ENCODE assay signal across 20 mouse cellular contexts in the genomic region with DNA sequence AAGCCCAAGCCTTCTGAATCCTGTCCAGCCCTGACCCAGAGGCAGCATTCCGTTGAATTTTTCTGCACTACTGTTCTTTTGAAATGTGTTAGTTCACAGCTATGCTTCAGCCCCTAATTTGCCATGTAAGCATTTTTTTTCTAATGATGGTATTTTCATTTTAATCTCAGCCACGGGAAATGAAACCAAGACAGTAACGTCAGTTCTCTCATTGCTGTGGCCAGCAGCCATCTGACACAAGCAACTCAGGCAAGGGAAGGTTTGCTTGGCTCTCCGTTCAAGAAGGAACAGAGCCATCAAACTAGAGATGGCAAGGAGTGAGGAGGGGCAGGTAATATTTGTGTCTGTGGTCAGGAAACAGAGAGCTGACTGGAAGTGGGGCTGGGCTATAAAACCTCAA. TPM values are rescaled to one million over a fixed set of nuclear protein-coding genes. Genes with fewer than 3 reads are reported as not detected.
DNase-seq lines count a peak whose midpoint lies in the region; ATAC-seq lines count a peak whose summit lies in the region.
"Had no signal": no experiment of that assay in that cellular context is flagged by ENCODE, and none has a peak within 500 bp of the region (broad histone marks: within the 10 kb centered on the region; RNA-seq: fewer than 3 reads in every experiment).

No protein-coding gene starts in this region.

- H3K27me3 ChIP-seq in heart, embryonic 10.5 days (ENCODE audit: insufficient read depth, poor library complexity, severe bottlenecking): no peaks in the 10 kb centered on the region
- no peaks in the 10 kb centered on the region for H3K27me3 ChIP-seq in splenic B cell, adult 2 months (ENCODE audit: control insufficient read depth, insufficient read depth, low read length, poor library complexity, severe bottlenecking)
- no peaks in the 10 kb centered on the region for H3K27me3 ChIP-seq in midbrain, embryonic 15.5 days (replicated peaks)
- H3K27me3 ChIP-seq: embryonic facial prominence, embryonic 12.5 days; limb, embryonic 13.5 days; midbrain, embryonic 12.5 days; stomach, embryonic 15.5 days had no signal

- no peaks in the 10 kb centered on the region for H3K36me3 ChIP-seq in heart, embryonic 10.5 days
- no peaks in the 10 kb centered on the region for H3K36me3 ChIP-seq in splenic B cell, adult 2 months (ENCODE audit: control insufficient read depth, insufficient read depth, low read length, poor library complexity, severe bottlenecking)
- H3K36me3 ChIP-seq in midbrain, embryonic 15.5 days (replicated peaks): no peaks in the 10 kb centered on the region
- H3K36me3 ChIP-seq: embryonic facial prominence, embryonic 12.5 days; limb, embryonic 13.5 days; midbrain, embryonic 12.5 days; stomach, embryonic 15.5 days had no signal

- no peaks in the 10 kb centered on the region for H3K4me1 ChIP-seq in heart, embryonic 10.5 days
- H3K4me1 ChIP-seq in midbrain, embryonic 15.5 days: no peaks in the 10 kb centered on the region
- H3K4me1 ChIP-seq: embryonic facial prominence, embryonic 12.5 days; limb, embryonic 13.5 days; midbrain, embryonic 12.5 days; stomach, embryonic 15.5 days had no signal

- peak; percentile 66 for ATAC-seq in granulocyte monocyte progenitor cell, adult 5-6 weeks (replicated peaks; ENCODE audit: poor library complexity, severe bottlenecking)
- no peak for ATAC-seq in midbrain, embryonic 15.5 days (replicated peaks)
- ATAC-seq in megakaryocyte-erythroid progenitor cell, adult 5-6 weeks (replicated peaks; ENCODE audit: low FRiP score, low TSS enrichment, poor library complexity, severe bottlenecking): no peak

- WGBS in heart, embryonic 10.5 days: 87% methylated on average over 4 of the region's 4 CpGs
- WGBS in midbrain, embryonic 15.5 days: 81% methylated on average over 4 of the region's 4 CpGs

- H3K4me3 ChIP-seq in heart, embryonic 10.5 days: no peak overlapping the region
- no peak overlapping the region for H3K4me3 ChIP-seq in midbrain, embryonic 15.5 days
- H3K4me3 ChIP-seq: embryonic facial prominence, embryonic 12.5 days; erythroblast, embryonic 14.5 days; limb, embryonic 13.5 days; midbrain, embryonic 12.5 days; myocyte; stomach, embryonic 15.5 days had no signal

- H3K4me2 ChIP-seq in midbrain, embryonic 15.5 days: no peak overlapping the region
- H3K4me2 ChIP-seq: embryonic facial prominence, embryonic 12.5 days; hindbrain, embryonic 14.5 days; limb, embryonic 13.5 days; midbrain, embryonic 12.5 days; stomach, embryonic 15.5 days had no signal

- H3K27ac ChIP-seq in heart, embryonic 10.5 days: no peak overlapping the region
- H3K27ac ChIP-seq in midbrain, embryonic 15.5 days: no peak overlapping the region
- H3K27ac ChIP-seq: embryonic facial prominence, embryonic 12.5 days; hindbrain, embryonic 14.5 days; limb, embryonic 13.5 days; midbrain, embryonic 12.5 days; stomach, embryonic 15.5 days had no signal

- no peaks in the 10 kb centered on the region for H3K9me3 ChIP-seq in heart, embryonic 10.5 days
- no peaks in the 10 kb centered on the region for H3K9me3 ChIP-seq in midbrain, embryonic 15.5 days
- H3K9me3 ChIP-seq: embryonic facial prominence, embryonic 12.5 days; limb, embryonic 13.5 days; midbrain, embryonic 12.5 days; stomach, embryonic 15.5 days had no signal

- DNase-seq in heart, adult 11 months: peak; percentile 93
- no peak for DNase-seq in heart, embryonic 10.5 days (ENCODE audit: low spot score)
- DNase-seq in lung, postnatal 10 days: peak; percentile 18
- no peak for DNase-seq in lung, postnatal 14 days
- peak; percentile 71 for DNase-seq in splenic B cell, adult 2 months (ENCODE audit: low read depth, low spot score)
- DNase-seq: cerebellum, adult 9-10 months; heart, postnatal 36 days; kidney, postnatal 36 days; thymus, adult 18-20 months; thymus, postnatal 4 days had no signal

- H3K9ac ChIP-seq in midbrain, embryonic 15.5 days: no peak overlapping the region
- H3K9ac ChIP-seq: embryonic facial prominence, embryonic 12.5 days; hindbrain, embryonic 14.5 days; limb, embryonic 13.5 days; midbrain, embryonic 12.5 days; stomach, embryonic 15.5 days had no signal

RNA-seq across cellular contexts. Expression of a gene that starts 7.7 kb away (rescaled TPM):
- polyA plus RNA-seq in heart, embryonic 10.5 days (2016; fragmentation: Nextera tagmentation; extraction: Ambion mirVana): 0.46 and 1.3 TPM in 2 replicates
- total RNA-seq in granulocyte monocyte progenitor cell, adult 5-6 weeks (2014; fragmentation: Nextera tagmentation): 195 and 204 TPM in 2 replicates
- 155 and 188 TPM in 2 replicates for total RNA-seq in granulocyte monocyte progenitor cell, adult 5-6 weeks (2017)
- 6.8 TPM in 2 replicates for polyA plus RNA-seq in midbrain, embryonic 15.5 days (2015; fragmentation: Nextera tagmentation; extraction: Ambion mirVana)
- 0.67 and 0.81 TPM in 2 replicates for total RNA-seq in megakaryocyte-erythroid progenitor cell, adult 5-6 weeks (2014; fragmentation: Nextera tagmentation)
- total RNA-seq in megakaryocyte-erythroid progenitor cell, adult 5-6 weeks (2017): 1.6 and 3.5 TPM in 2 replicates
- polyA plus RNA-seq: erythroblast, embryonic 14.5 days; myocyte had no signal

Comparison
In these comparisons a context has a peak if more than half of its experiments do, and no peak if none do; other contexts are left out.
1. DNase-seq: peak in heart, adult 11 months (single experiment), lung, postnatal 10 days (single experiment) and splenic B cell, adult 2 months (single experiment); none in heart, embryonic 10.5 days (single experiment) and lung, postnatal 14 days (single experiment).
2. RNA of a gene that starts 7.7 kb away (total RNA-seq): 155 to 204 TPM in granulocyte monocyte progenitor cell, adult 5-6 weeks; 0.67 to 3.5 TPM in megakaryocyte-erythroid progenitor cell, adult 5-6 weeks; every median in the first group is over 10 times any median in the second.